Mouse (Mus musculus): ENCODE measurements at regions not wholly inside any gene's neighbourhood (a gene's known extent, or its start where the extent isn't known, plus 50 kb on each side); places are given as distances from the start of the nearest gene placed in this dataset.
A peak's percentile ranks its signal among the peaks of the same experiment; 100 is the strongest.

DNA sequence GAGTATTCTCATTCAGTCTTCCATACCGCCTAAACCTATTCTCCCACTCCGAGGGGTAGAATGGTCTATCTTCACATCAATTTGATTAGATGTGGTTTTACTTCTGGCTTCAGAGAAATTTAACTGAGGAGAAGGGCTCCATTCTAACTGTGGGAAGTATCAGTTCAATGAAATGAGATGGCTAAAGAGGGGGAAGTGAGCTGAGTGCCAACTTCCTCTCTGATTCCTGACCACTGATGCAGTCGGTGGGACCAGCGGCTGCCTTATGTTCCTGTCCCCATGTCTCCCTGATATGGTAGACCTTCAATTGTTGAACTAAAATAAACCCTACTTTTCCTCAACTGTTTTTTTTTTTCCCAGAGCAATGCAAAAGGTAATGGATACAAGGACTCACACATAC lies 300.1 kb downstream of the Maf start:
- WGBS: 71% methylated on average over 4 of the region's 4 CpGs
- Histone ChIP-seq H3K4me1 (replicated peaks; ENCODE audit: control insufficient read depth, insufficient read depth, low read length) (no peaks in the 10 kb centered on the region), H3K27me3 (ENCODE audit: control insufficient read depth, insufficient read depth, low read length) (no peaks in the 10 kb centered on the region), H3K27ac (ENCODE audit: control insufficient read depth, insufficient read depth, low read length) (no peak overlapping the region), H3K4me3 (ENCODE audit: control insufficient read depth, insufficient read depth, low read length) (no peak overlapping the region), H3K36me3 (ENCODE audit: control insufficient read depth, insufficient read depth, low read length) (no peaks in the 10 kb centered on the region)
- DNase-seq: no peak
- no peak for TF ChIP-seq CTCF (IDR thresholded peaks at IDR 0.05; ENCODE audit: borderline replicate concordance, control insufficient read depth, extremely low read depth, insufficient read depth, low read length, poor library complexity)
- TF ChIP-seq POLR2A (IDR thresholded peaks at IDR 0.05; ENCODE audit: control insufficient read depth, extremely low read depth, insufficient read depth, low read length, poor library complexity): no peak

DNA sequence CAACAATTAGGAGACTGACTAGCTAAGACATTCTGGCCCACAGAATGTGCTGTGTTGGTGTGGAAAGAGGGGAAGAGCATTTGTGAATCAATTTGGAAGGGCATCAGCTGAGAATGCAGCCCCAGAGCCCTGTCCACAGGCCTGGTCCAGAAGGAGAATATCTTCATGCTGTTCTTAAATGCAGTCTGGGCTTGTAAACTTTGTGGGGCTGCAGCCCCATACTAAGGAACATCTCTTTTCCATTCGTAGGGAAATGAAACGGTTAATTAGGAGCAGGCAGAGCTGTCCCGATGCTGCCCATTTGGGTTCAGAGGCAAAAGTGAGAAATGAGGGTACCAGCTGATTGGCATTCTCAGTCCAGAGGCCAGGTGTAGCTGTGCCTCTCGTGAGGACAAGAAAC lies 304.0 kb downstream of the Maf start:
- Histone ChIP-seq H3K4me3 (ENCODE audit: control insufficient read depth, insufficient read depth, low read length) (no peak overlapping the region), H3K27ac (ENCODE audit: control insufficient read depth, insufficient read depth, low read length) (no peak overlapping the region), H3K27me3 (ENCODE audit: control insufficient read depth, insufficient read depth, low read length) (no peaks in the 10 kb centered on the region), H3K36me3 (ENCODE audit: control insufficient read depth, insufficient read depth, low read length) (no peaks in the 10 kb centered on the region), H3K4me1 (replicated peaks; ENCODE audit: control insufficient read depth, insufficient read depth, low read length) (peaks cover 10% of the 10 kb centered on the region)
- no peak for DNase-seq
- WGBS: 89% methylated on average over 4 of the region's 4 CpGs
- no peak for TF ChIP-seq POLR2A (IDR thresholded peaks at IDR 0.05; ENCODE audit: control insufficient read depth, extremely low read depth, insufficient read depth, low read length, poor library complexity)
- no peak for TF ChIP-seq CTCF (IDR thresholded peaks at IDR 0.05; ENCODE audit: borderline replicate concordance, control insufficient read depth, extremely low read depth, insufficient read depth, low read length, poor library complexity)

DNA sequence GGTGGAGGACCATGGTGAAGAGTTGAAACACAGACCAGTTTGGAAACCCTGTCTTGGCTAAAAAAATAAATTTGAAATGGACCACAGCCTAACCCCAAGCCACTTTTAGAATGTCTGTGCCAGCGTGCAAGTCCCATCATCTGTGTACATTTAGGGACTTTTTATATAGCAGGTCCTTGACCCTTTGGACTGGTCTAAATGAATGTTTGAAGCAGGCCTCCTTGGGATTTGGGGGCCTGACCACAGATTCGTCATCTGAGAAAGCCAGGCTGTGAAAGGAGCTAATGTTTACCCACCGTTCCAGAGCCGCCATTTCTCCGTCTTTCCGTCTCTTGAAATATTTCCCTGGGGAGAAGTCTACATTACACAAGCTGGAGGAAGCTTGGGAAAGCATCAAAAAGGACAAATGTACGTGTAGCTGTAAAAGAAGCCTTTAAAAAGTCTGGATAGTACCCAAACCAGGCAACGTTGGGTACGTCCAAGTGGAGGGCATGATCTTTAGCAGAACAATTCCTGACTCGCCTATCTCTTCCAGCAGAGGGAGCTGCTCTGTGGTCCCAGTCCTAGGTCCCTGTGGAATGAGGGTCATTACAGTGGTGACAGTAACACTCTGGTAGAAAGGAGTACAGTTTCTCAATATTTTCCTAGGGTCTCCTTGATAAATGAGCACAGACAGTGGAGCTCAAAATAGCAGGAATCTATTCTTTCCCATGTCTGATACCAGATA lies 305.0 kb downstream of the Maf start:
- Histone ChIP-seq H3K27ac (ENCODE audit: control insufficient read depth, insufficient read depth, low read length) (no peak overlapping the region), H3K4me1 (replicated peaks; ENCODE audit: control insufficient read depth, insufficient read depth, low read length) (peaks cover 19% of the 10 kb centered on the region), H3K27me3 (ENCODE audit: control insufficient read depth, insufficient read depth, low read length) (no peaks in the 10 kb centered on the region), H3K4me3 (ENCODE audit: control insufficient read depth, insufficient read depth, low read length) (no peak overlapping the region), H3K36me3 (ENCODE audit: control insufficient read depth, insufficient read depth, low read length) (no peaks in the 10 kb centered on the region)
- 92% methylated on average over 10 of the region's 10 CpGs for WGBS
- TF ChIP-seq CTCF (IDR thresholded peaks at IDR 0.05; ENCODE audit: borderline replicate concordance, control insufficient read depth, extremely low read depth, insufficient read depth, low read length, poor library complexity) (no peak), POLR2A (IDR thresholded peaks at IDR 0.05; ENCODE audit: control insufficient read depth, extremely low read depth, insufficient read depth, low read length, poor library complexity) (no peak)
- peak; percentile 22 for DNase-seq
